Mouse (Mus musculus) megakaryocyte, embryonic 14.5 days (primary cell): ENCODE measurements around the gene Slc3a1.

Experiments used
- FLI1 ChIP-seq: IDR thresholded peaks from 2 replicates; pipeline ENCODE4 v1.6.1; 2012; ENCODE audit warnings: low read length, inconsistent platforms, mixed read lengths
- GATA1 ChIP-seq: IDR thresholded peaks from 3 replicates; pipeline ENCODE4 v1.6.1; 2012; ENCODE audit warnings: mixed read lengths, low read length, inconsistent platforms, borderline replicate concordance

DNA sequence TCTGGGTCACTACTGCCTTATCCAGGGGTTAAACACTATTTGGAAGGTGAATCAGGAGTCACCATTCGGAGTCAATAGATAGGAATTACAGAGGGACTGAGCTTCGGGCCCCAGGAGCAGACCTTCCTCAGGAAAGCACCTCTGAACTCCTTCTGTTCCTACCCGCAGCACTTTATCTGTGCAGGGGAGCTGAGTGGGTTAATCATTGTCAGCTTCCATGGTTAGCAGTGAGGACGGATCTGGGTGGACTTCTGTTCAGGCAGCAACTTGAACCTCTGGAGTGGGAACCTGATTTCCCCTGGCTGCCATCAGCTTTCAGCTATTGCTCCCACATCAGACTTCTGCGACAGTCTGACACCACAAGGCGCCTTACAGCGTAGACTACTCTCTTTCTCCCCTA is 12.7 kb downstream of the Slc3a1 start:
- TF ChIP-seq GATA1 (no peak), FLI1 (no peak)
